ENCODE assay signal across 18 mouse cellular contexts in genomic region chr15:9230917-9231316, GRCm38 (mm10). TPM values are rescaled to one million over a fixed set of nuclear protein-coding genes. Genes with fewer than 3 reads are reported as not detected.
"Had no signal": no experiment of that assay in that cellular context is flagged by ENCODE, and none has a peak within 500 bp of the region (broad histone marks: within the 10 kb centered on the region; RNA-seq: fewer than 3 reads in every experiment).

No protein-coding gene starts in this region.

RNA-seq across cellular contexts. Expression of gene Ugt3a1, which starts 45.8 kb away (rescaled TPM):
- total RNA-seq: layer of hippocampus, adult 8-10 months; layer of hippocampus, postnatal 10 days; layer of hippocampus, postnatal 36 days; left cerebral cortex, adult 2 months; left cerebral cortex, postnatal 10 days; left cerebral cortex, postnatal 36 days; neutrophil, adult 5-6 weeks had no signal
- polyA plus RNA-seq: inflammation-experienced regulatory T-cells, adult 6 months; intestine, embryonic 16.5 days; limb, embryonic 11.5 days; limb, embryonic 14.5 days; liver, embryonic 11.5 days; lung, embryonic 14.5 days; lung, postnatal 0 days; macrophage; midbrain, embryonic 14.5 days; neural tube, embryonic 12.5 days; urinary bladder, adult 2 months had no signal
